ENCODE assay signal across 8 mouse cellular contexts in genomic region chr11:61615686-61616522, GRCm38 (mm10). TPM values are rescaled to one million over a fixed set of nuclear protein-coding genes. Genes with fewer than 3 reads are reported as not detected.
DNase-seq lines count a peak whose midpoint lies in the region; ATAC-seq and TF ChIP-seq lines count a peak whose summit lies in the region.

No protein-coding gene starts in this region.

- H3K36me3 ChIP-seq in lung, embryonic 15.5 days = no peaks in the 10 kb centered on the region
- H3K36me3 ChIP-seq in stomach, embryonic 15.5 days = no peaks in the 10 kb centered on the region

- peak; percentile 89 for TF ChIP-seq POLR2A in embryonic fibroblast, embryonic 13.5 days (IDR thresholded peaks at IDR 0.05; ENCODE audit: low read depth, low read length)

- DNase-seq in ovary, postnatal 36 days (ENCODE audit: low spot score) = peak; percentile 22
- no peak for DNase-seq in ovary, postnatal 14 days (ENCODE audit: low spot score)
- DNase-seq in heart, postnatal 4 days = peak; percentile 39
- DNase-seq in thymus, postnatal 10 days (ENCODE audit: low spot score in 2 of 2) = no peak
- DNase-seq in thymus, postnatal 36 days = no peak

- TF ChIP-seq CTCF in embryonic fibroblast, embryonic 13.5 days (IDR thresholded peaks at IDR 0.05; ENCODE audit: borderline replicate concordance, insufficient read depth, low read length) = no peak

- no peaks in the 10 kb centered on the region for H3K27me3 ChIP-seq in lung, embryonic 15.5 days
- no peaks in the 10 kb centered on the region for H3K27me3 ChIP-seq in stomach, embryonic 15.5 days (replicated peaks)

- H3K4me2 ChIP-seq in lung, embryonic 15.5 days = peak overlapping the region; percentile 55
- peak overlapping the region; percentile 49 for H3K4me2 ChIP-seq in stomach, embryonic 15.5 days

- 6% methylated on average over 19 of the region's 22 CpGs for WGBS in lung, embryonic 15.5 days
- 16% methylated on average over 21 of the region's 22 CpGs for WGBS in stomach, embryonic 15.5 days

- peaks cover 9% of the 10 kb centered on the region; the same call in 1 of the 2 replicates for H3K4me1 ChIP-seq in embryonic fibroblast, embryonic 13.5 days (ENCODE audit: control insufficient read depth, insufficient read depth, low read length)
- H3K4me1 ChIP-seq in lung, embryonic 15.5 days = peaks cover 31% of the 10 kb centered on the region
- H3K4me1 ChIP-seq in stomach, embryonic 15.5 days = peaks cover 15% of the 10 kb centered on the region

- peak overlapping the region; percentile 20; the same call in 1 of the 2 replicates for H3K9ac ChIP-seq in lung, embryonic 15.5 days
- H3K9ac ChIP-seq in stomach, embryonic 15.5 days = no peak overlapping the region

- peak overlapping the region; percentile 89 for H3K27ac ChIP-seq in embryonic fibroblast, embryonic 13.5 days (ENCODE audit: insufficient read depth, low read length)
- H3K27ac ChIP-seq in lung, embryonic 15.5 days = peak overlapping the region; percentile 72
- H3K27ac ChIP-seq in stomach, embryonic 15.5 days = peak overlapping the region; percentile 31; the same call in 1 of the 2 replicates

- H3K9me3 ChIP-seq in lung, embryonic 15.5 days = no peaks in the 10 kb centered on the region
- no peaks in the 10 kb centered on the region for H3K9me3 ChIP-seq in stomach, embryonic 15.5 days

- H3K4me3 ChIP-seq in embryonic fibroblast, embryonic 13.5 days (ENCODE audit: insufficient read depth, low read length) = no peak overlapping the region
- H3K4me3 ChIP-seq in lung, embryonic 15.5 days = peak overlapping the region; percentile 22
- H3K4me3 ChIP-seq in stomach, embryonic 15.5 days (replicated peaks) = 0 out of 2 replicates have a peak overlapping the region, but pooled peaks have one; percentile 11

- peak; percentile 67; the same call in 1 of the 2 replicates for ATAC-seq in lung, embryonic 15.5 days (ENCODE audit: borderline replicate concordance, extremely low read depth, low FRiP score, low TSS enrichment)
- ATAC-seq in stomach, embryonic 15.5 days (ENCODE audit: insufficient read depth, low FRiP score, low read depth) = no peak

RNA-seq across cellular contexts. Expression of gene Epn2, which starts 36.4 kb away (rescaled TPM):
- polyA plus RNA-seq in embryonic fibroblast, embryonic 13.5 days (2011; ENCODE audit: insufficient read length, low read depth, missing spikeins) = 34.8 and 35.6 TPM in 2 replicates
- 10 to 100 TPM; 33.6 to 34.7 TPM for total RNA-seq in heart, postnatal 4 days (2021)
- polyA plus RNA-seq in lung, embryonic 15.5 days (2015; fragmentation: Nextera tagmentation; extraction: Ambion mirVana) = 25.2 and 26.1 TPM in 2 replicates
- polyA plus RNA-seq in stomach, embryonic 15.5 days (2015; fragmentation: Nextera tagmentation; extraction: Ambion mirVana) = 19.7 and 22.5 TPM in 2 replicates

RNA-seq across cellular contexts. Expression of gene Grap, which starts 37.2 kb away (rescaled TPM):
- polyA plus RNA-seq in embryonic fibroblast, embryonic 13.5 days (2011; ENCODE audit: insufficient read length, low read depth, missing spikeins) = 0.30 and 0.32 TPM in 2 replicates
- 10 to 100 TPM in 1 of 2 experiments, 1 to 10 TPM in 1; 8.8 to 10.4 TPM for total RNA-seq in heart, postnatal 4 days (2021)
- 37.6 and 42.2 TPM in 2 replicates for polyA plus RNA-seq in lung, embryonic 15.5 days (2015; fragmentation: Nextera tagmentation; extraction: Ambion mirVana)
- polyA plus RNA-seq in stomach, embryonic 15.5 days (2015; fragmentation: Nextera tagmentation; extraction: Ambion mirVana) = 8.8 and 9.3 TPM in 2 replicates

Comparison
In these comparisons a context has a peak if more than half of its experiments do, and no peak if none do; other contexts are left out.
1. DNase-seq: peak in ovary, postnatal 36 days (single experiment) and heart, postnatal 4 days (single experiment); none in ovary, postnatal 14 days (single experiment), thymus, postnatal 10 days (0 of 2) and thymus, postnatal 36 days (0 of 2).
2. H3K27ac ChIP-seq: peak in every context shown above with its lines; median percentile 89 in embryonic fibroblast, embryonic 13.5 days; 72 in lung, embryonic 15.5 days; 31 in stomach, embryonic 15.5 days.